Mouse (Mus musculus): ENCODE results near the gene Kctd21. TPM values are rescaled to one million over a fixed set of nuclear protein-coding genes. Genes with fewer than 3 reads are reported as not detected.

The Kctd21 gene
- 4.5 and 4.8 TPM in 2 replicates for polyA plus RNA-seq (2016; fragmentation: Nextera tagmentation; extraction: Ambion mirVana)

- Histone ChIP-seq H3K9me3 (no peaks in the 10 kb centered on the region), H3K27me3 (ENCODE audit: insufficient read depth, poor library complexity, severe bottlenecking) (peaks cover 18% of the 10 kb centered on the region), H3K4me3 (peak within 1 kb of the TSS; percentile 83), H3K36me3 (no peaks in the 10 kb centered on the region), H3K27ac (peak within 1 kb of the TSS; percentile 90), H3K4me1 (replicated peaks) (peaks cover 43% of the 10 kb centered on the region)
- DNase-seq (ENCODE audit: low spot score): peak; percentile 96
- WGBS: 1% methylated on average over 68 of the region's 68 CpGs
Observed at GRCm38 (mm10) chr7:97331726-97332666, at the start of gene Kctd21, which contains the start of gene Usp35. Kctd21 (plus strand) TSS chr7:97332327. Usp35 (minus strand) TSS chr7:97332020.

- no peaks in the 10 kb centered on the region for H3K27me3 ChIP-seq (ENCODE audit: insufficient read depth, poor library complexity, severe bottlenecking)
- no peak overlapping the region for H3K4me3 ChIP-seq
- WGBS: 62% methylated on average over 2 of the region's 2 CpGs
- DNase-seq (ENCODE audit: low spot score): no peak
- no peaks in the 10 kb centered on the region for H3K9me3 ChIP-seq
- peaks cover 15% of the 10 kb centered on the region; the same call in 1 of the 2 replicates for H3K36me3 ChIP-seq
- H3K4me1 ChIP-seq (replicated peaks): no peaks in the 10 kb centered on the region
- H3K27ac ChIP-seq: no peak overlapping the region
Observed at GRCm38 (mm10) chr7:97296986-97297385, 35.1 kb upstream of the Kctd21 start.

GRCm38 (mm10) chr7:97297466-97297865 lies 34.7 kb upstream of the Kctd21 start:
- H3K36me3 ChIP-seq: peaks cover 20% of the 10 kb centered on the region; the same call in 1 of the 2 replicates
- 3% methylated on average over 2 of the region's 2 CpGs for WGBS
- H3K4me1 ChIP-seq (replicated peaks): no peaks in the 10 kb centered on the region
- peak; percentile 60 for DNase-seq (ENCODE audit: low spot score)
- no peak overlapping the region for H3K4me3 ChIP-seq
- H3K9me3 ChIP-seq: no peaks in the 10 kb centered on the region
- H3K27ac ChIP-seq: no peak overlapping the region
- no peaks in the 10 kb centered on the region for H3K27me3 ChIP-seq (ENCODE audit: insufficient read depth, poor library complexity, severe bottlenecking)

GRCm38 (mm10) chr7:97298279-97298678 lies 33.8 kb upstream of the Kctd21 start:
- Histone ChIP-seq H3K36me3 (peaks cover 28% of the 10 kb centered on the region), H3K27me3 (ENCODE audit: insufficient read depth, poor library complexity, severe bottlenecking) (no peaks in the 10 kb centered on the region), H3K9me3 (no peaks in the 10 kb centered on the region), H3K27ac (no peak overlapping the region), H3K4me3 (no peak overlapping the region), H3K4me1 (replicated peaks) (no peaks in the 10 kb centered on the region)
- DNase-seq (ENCODE audit: low spot score): no peak
- 93% methylated on average over 2 of the region's 2 CpGs for WGBS

- Histone ChIP-seq H3K4me1 (replicated peaks) (no peaks in the 10 kb centered on the region), H3K27ac (no peak overlapping the region), H3K9me3 (no peaks in the 10 kb centered on the region), H3K36me3 (peaks cover 35% of the 10 kb centered on the region), H3K27me3 (ENCODE audit: insufficient read depth, poor library complexity, severe bottlenecking) (no peaks in the 10 kb centered on the region), H3K4me3 (no peak overlapping the region)
- 85% methylated on average over 6 of the region's 6 CpGs for WGBS
- DNase-seq (ENCODE audit: low spot score): no peak
Observed at GRCm38 (mm10) chr7:97298943-97299342, 33.2 kb upstream of the Kctd21 start.

GRCm38 (mm10) chr7:97300914-97301313 lies 31.2 kb upstream of the Kctd21 start:
- Histone ChIP-seq H3K4me3 (no peak overlapping the region), H3K9me3 (no peaks in the 10 kb centered on the region), H3K36me3 (peaks cover 54% of the 10 kb centered on the region), H3K27me3 (ENCODE audit: insufficient read depth, poor library complexity, severe bottlenecking) (no peaks in the 10 kb centered on the region), H3K27ac (no peak overlapping the region), H3K4me1 (replicated peaks) (no peaks in the 10 kb centered on the region)
- no peak for DNase-seq (ENCODE audit: low spot score)
- WGBS: 95% methylated on average over 2 of the region's 2 CpGs

GRCm38 (mm10) chr7:97301321-97301720 lies 30.8 kb upstream of the Kctd21 start:
- DNase-seq (ENCODE audit: low spot score): peak; percentile 1
- peaks cover 58% of the 10 kb centered on the region for H3K36me3 ChIP-seq
- no peaks in the 10 kb centered on the region for H3K27me3 ChIP-seq (ENCODE audit: insufficient read depth, poor library complexity, severe bottlenecking)
- H3K27ac ChIP-seq: no peak overlapping the region
- no peaks in the 10 kb centered on the region for H3K9me3 ChIP-seq
- no peak overlapping the region for H3K4me3 ChIP-seq
- H3K4me1 ChIP-seq (replicated peaks): no peaks in the 10 kb centered on the region
- 87% methylated on average over 8 of the region's 8 CpGs for WGBS

- no peaks in the 10 kb centered on the region for H3K27me3 ChIP-seq (ENCODE audit: insufficient read depth, poor library complexity, severe bottlenecking)
- H3K27ac ChIP-seq: no peak overlapping the region
- H3K9me3 ChIP-seq: no peaks in the 10 kb centered on the region
- no peaks in the 10 kb centered on the region for H3K4me1 ChIP-seq (replicated peaks)
- peaks cover 67% of the 10 kb centered on the region for H3K36me3 ChIP-seq
- no peak overlapping the region for H3K4me3 ChIP-seq
- DNase-seq (ENCODE audit: low spot score): no peak
- 90% methylated on average over 4 of the region's 4 CpGs for WGBS
Observed at GRCm38 (mm10) chr7:97302261-97302660, 29.9 kb upstream of the Kctd21 start.

- Histone ChIP-seq H3K27me3 (ENCODE audit: insufficient read depth, poor library complexity, severe bottlenecking) (no peaks in the 10 kb centered on the region), H3K27ac (no peak overlapping the region), H3K4me3 (no peak overlapping the region), H3K36me3 (peaks cover 72% of the 10 kb centered on the region), H3K4me1 (replicated peaks) (no peaks in the 10 kb centered on the region), H3K9me3 (no peaks in the 10 kb centered on the region)
- 85% methylated on average over 4 of the region's 4 CpGs for WGBS
- no peak for DNase-seq (ENCODE audit: low spot score)
Observed at GRCm38 (mm10) chr7:97302876-97303275, 29.3 kb upstream of the Kctd21 start.

- H3K27me3 ChIP-seq (ENCODE audit: insufficient read depth, poor library complexity, severe bottlenecking): no peaks in the 10 kb centered on the region
- 72% methylated on average over 2 of the region's 2 CpGs for WGBS
- H3K36me3 ChIP-seq: peaks cover 78% of the 10 kb centered on the region
- no peaks in the 10 kb centered on the region for H3K4me1 ChIP-seq (replicated peaks)
- no peak overlapping the region for H3K4me3 ChIP-seq
- H3K27ac ChIP-seq: no peak overlapping the region
- H3K9me3 ChIP-seq: no peaks in the 10 kb centered on the region
- no peak for DNase-seq (ENCODE audit: low spot score)
Observed at GRCm38 (mm10) chr7:97303614-97304013, 28.5 kb upstream of the Kctd21 start.

- H3K27ac ChIP-seq: no peak overlapping the region
- no peaks in the 10 kb centered on the region for H3K9me3 ChIP-seq
- no peak overlapping the region for H3K4me3 ChIP-seq
- no peak for DNase-seq (ENCODE audit: low spot score)
- H3K27me3 ChIP-seq (ENCODE audit: insufficient read depth, poor library complexity, severe bottlenecking): no peaks in the 10 kb centered on the region
- H3K36me3 ChIP-seq: peaks cover 82% of the 10 kb centered on the region
- H3K4me1 ChIP-seq (replicated peaks): no peaks in the 10 kb centered on the region
Observed at GRCm38 (mm10) chr7:97304471-97304870, 27.7 kb upstream of the Kctd21 start.

GRCm38 (mm10) chr7:97305206-97305605 lies 26.9 kb upstream of the Kctd21 start:
- DNase-seq (ENCODE audit: low spot score): no peak
- Histone ChIP-seq H3K36me3 (peaks cover 89% of the 10 kb centered on the region), H3K9me3 (no peaks in the 10 kb centered on the region), H3K27me3 (ENCODE audit: insufficient read depth, poor library complexity, severe bottlenecking) (no peaks in the 10 kb centered on the region), H3K27ac (no peak overlapping the region), H3K4me1 (replicated peaks) (no peaks in the 10 kb centered on the region), H3K4me3 (no peak overlapping the region)
- WGBS: 87% methylated on average over 4 of the region's 4 CpGs

- Histone ChIP-seq H3K36me3 (peaks cover 95% of the 10 kb centered on the region), H3K27ac (no peak overlapping the region), H3K9me3 (no peaks in the 10 kb centered on the region), H3K27me3 (ENCODE audit: insufficient read depth, poor library complexity, severe bottlenecking) (no peaks in the 10 kb centered on the region), H3K4me3 (no peak overlapping the region), H3K4me1 (replicated peaks) (no peaks in the 10 kb centered on the region)
- peak; percentile 1 for DNase-seq (ENCODE audit: low spot score)
- WGBS: 93% methylated on average over 2 of the region's 2 CpGs
Observed at GRCm38 (mm10) chr7:97306813-97307212, 25.3 kb upstream of the Kctd21 start.

Measured in hindbrain, embryonic 10.5 days (tissue).